Mouse (Mus musculus): ENCODE results near the gene Gm3033.
"Not testable (repeated sequence)": the region's sequence is repeated elsewhere in the genome, so short reads cannot be mapped to it uniquely, and the experiment has no call there.

The Gm3033 gene

DNA sequence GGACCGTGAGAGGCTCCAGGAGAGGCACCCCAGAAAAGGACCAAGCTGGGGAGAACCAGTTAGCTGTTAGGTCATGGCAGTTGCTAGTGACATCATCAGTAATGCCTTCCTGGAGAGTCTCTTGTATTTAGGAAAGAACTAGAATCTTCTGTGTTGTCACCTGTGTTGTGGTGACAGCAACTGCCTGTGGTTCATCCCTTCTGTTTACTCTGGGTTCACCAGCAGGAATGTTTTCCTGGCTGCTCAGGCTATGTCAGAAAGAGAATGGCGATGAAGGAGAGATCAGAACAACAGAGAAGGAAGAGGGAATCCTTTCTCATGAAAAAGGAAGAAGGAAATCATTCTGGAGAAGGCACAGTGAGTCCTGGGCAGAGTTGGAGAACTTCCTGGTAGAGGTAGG lies at the start of gene Gm3033:
Gene Gm3033 (plus strand): TSS at position 301 of the 400 bp plus-strand sequence.
- in situ Hi-C loops (cut with MboI; ENCODE audit: low pct_unique_long_range_greater_than_20kb in 1 of 2, low sequenced_read_pairs in 2 of 2, unreplicated experiment in 1 of 2), result not testable (repeated sequence)

GRCm38 (mm10) chr14:3809774-3810173 lies 36.3 kb upstream of the Gm3033 start, which contains the start of gene Gm3002:
Gm3002 (plus strand) TSS chr14:3810074.
- in situ Hi-C loops (cut with MboI; ENCODE audit: low pct_unique_long_range_greater_than_20kb in 1 of 2, low sequenced_read_pairs in 2 of 2, unreplicated experiment in 1 of 2), result not testable (repeated sequence)

DNA sequence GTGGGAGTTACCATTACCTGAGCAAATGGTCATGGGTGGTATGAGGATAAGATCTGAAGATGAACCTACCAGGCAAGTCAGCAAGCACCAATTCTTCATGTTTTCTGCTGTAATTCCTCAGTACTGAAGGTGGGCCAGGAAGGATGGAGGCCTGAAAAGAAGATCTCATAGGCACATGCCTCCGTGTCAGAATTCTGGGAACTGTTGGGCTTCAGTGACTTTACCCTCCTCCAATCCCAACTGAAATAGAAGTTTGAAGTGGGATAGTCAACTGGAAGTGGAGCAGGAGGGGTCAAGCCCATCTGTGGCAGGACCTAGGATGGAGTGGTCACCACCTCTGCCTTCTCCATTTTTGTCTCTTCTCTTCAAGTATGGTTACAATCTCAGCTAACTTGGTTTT lies 37.8 kb downstream of the Gm3033 start, which contains the start of gene Gm2916:
Gene Gm2916 (plus strand): TSS at position 301 of the 400 bp plus-strand sequence.
- in situ Hi-C loops (cut with MboI; ENCODE audit: low pct_unique_long_range_greater_than_20kb in 1 of 2, low sequenced_read_pairs in 2 of 2, unreplicated experiment in 1 of 2), result not testable (repeated sequence)
